Mouse (Mus musculus) heart, embryonic 11.5 days (tissue): ENCODE data around the gene Cerk. TPM values are rescaled to one million over a fixed set of nuclear protein-coding genes. Genes with fewer than 3 reads are reported as not detected.
"Not testable (repeated sequence)": the region's sequence is repeated elsewhere in the genome, so short reads cannot be mapped to it uniquely, and the experiment has no call there.

ENCODE experiments used
- ATAC-seq: fragments of 200-750 bp; cut with Nextera tagmentation; replicated peaks from 2 replicates; pipeline ENCODE4 v1.8.0; 2017; ENCODE audit warnings: moderate library complexity; ENCODE audit not compliant: insufficient number of reproducible peaks, low FRiP score, low TSS enrichment
- H3K27ac ChIP-seq: fragments of 300-500 bp; sonication (generic); 2 replicates; pipeline ENCODE4 v1.5.1; 2014; ENCODE audit warnings: mild to moderate bottlenecking, low read depth, low read length
- H3K27me3 ChIP-seq: fragments of 300-500 bp; sonication (generic); 2 replicates; pipeline ENCODE4 v1.6.1; 2014; ENCODE audit warnings: mild to moderate bottlenecking, low read length, mixed read lengths; ENCODE audit not compliant: control insufficient read depth, insufficient read depth
- H3K36me3 ChIP-seq: fragments of 300-500 bp; sonication (generic); 2 replicates; pipeline ENCODE4 v1.6.1; 2014; ENCODE audit warnings: mild to moderate bottlenecking, low read length, moderate library complexity, mixed read lengths; ENCODE audit not compliant: control insufficient read depth, insufficient read depth
- H3K4me1 ChIP-seq: fragments of 300-500 bp; sonication (generic); 2 replicates; pipeline ENCODE4 v1.6.1; 2014; ENCODE audit warnings: low read length; ENCODE audit not compliant: control insufficient read depth, insufficient read depth
- H3K4me2 ChIP-seq: fragments of 300-500 bp; sonication (generic); 2 replicates; pipeline ENCODE4 v1.6.1; 2014; ENCODE audit warnings: mild to moderate bottlenecking, moderate library complexity
- H3K4me3 ChIP-seq: fragments of 300-500 bp; sonication (generic); 2 replicates; pipeline ENCODE4 v1.5.1; 2014; ENCODE audit warnings: low read depth, low read length
- H3K9ac ChIP-seq: fragments of 300-500 bp; sonication (generic); 2 replicates; pipeline ENCODE4 v1.6.1; 2014; ENCODE audit warnings: mild to moderate bottlenecking, low read depth, low read length, moderate library complexity
- H3K9me3 ChIP-seq: fragments of 300-500 bp; sonication (generic); replicated peaks from 2 replicates; pipeline ENCODE4 v1.6.1; 2016; ENCODE audit warnings: low read length; ENCODE audit not compliant: control insufficient read depth
- WGBS: fragments of 180-500 bp; shearing (Covaris S2); extraction: QIAGEN DNeasy Blood & Tissue Kit; methylation state at CpG from one replicate; pipeline ENCODE4 v1.1.7; 2014; ENCODE audit not compliant: insufficient replicate concordance; 5-methylcytosine and 5-hydroxymethylcytosine counted together
- polyA plus RNA-seq: library from polyadenylated mRNA; unstranded; fragments of >200 nt; fragmentation: Nextera tagmentation; extraction: Ambion mirVana; gene quantifications from 2 replicates; pipeline ENCODE4 v1.2.1, GENCODE M21; 2014

Gene Cerk
- polyA plus RNA-seq, 1 experiment from 2014 or later: 10.1 TPM

DNA sequence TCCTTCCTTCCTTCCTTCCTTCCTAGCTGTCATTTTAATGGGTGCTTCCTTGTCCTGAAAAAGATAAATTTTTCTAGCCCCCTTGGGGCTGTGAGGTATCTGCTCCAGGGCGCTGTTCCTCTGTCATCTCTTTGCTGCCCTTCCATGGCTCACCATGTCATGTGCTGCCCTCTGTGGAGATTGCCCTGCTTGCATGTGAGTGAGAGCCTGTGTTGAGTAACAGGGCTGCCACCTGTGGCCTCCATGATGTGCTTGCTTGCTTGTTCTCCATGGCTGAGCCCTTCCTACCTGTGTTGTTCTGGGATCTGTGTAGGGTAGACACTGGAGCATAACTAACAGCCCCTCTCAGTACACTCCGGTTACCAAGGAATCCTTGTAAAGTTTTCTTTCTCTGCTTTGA, 41.0 kb upstream of the Cerk start:
- Histone ChIP-seq H3K4me3 (no peak overlapping the region), H3K4me2 (no peak overlapping the region), H3K9ac (no peak overlapping the region), H3K27me3 (no peaks in the 10 kb centered on the region; the same call in 1 of the 2 replicates), H3K4me1 (peaks cover 2% of the 10 kb centered on the region; the same call in 1 of the 2 replicates), H3K27ac (no peak overlapping the region), H3K36me3 (no peaks in the 10 kb centered on the region), H3K9me3 (no peaks in the 10 kb centered on the region)
- ATAC-seq: no peak
- 69% methylated on average over 2 of the region's 2 CpGs for WGBS

DNA sequence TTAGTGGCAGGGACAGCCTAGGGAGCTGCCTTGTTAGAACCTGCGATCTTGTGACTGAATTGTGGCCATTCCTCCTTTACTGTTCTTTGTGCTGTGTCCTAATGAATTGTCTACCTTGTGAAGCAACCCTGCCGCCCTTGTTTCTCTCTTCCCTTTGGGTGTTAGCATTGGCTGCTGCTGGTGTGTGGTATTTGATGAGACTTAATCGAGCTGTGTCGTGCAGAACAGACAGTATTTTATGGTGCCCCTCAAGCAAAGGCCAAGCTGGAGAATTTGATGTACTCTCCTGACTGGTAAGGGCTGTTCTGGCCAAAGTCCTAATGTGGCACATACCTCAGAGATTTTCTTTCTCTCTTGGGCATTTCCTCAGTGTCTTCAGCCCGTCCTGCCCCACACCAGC, 40.3 kb upstream of the Cerk start:
- H3K4me2 ChIP-seq: no peak overlapping the region
- no peaks in the 10 kb centered on the region for H3K36me3 ChIP-seq
- no peak overlapping the region for H3K27ac ChIP-seq
- H3K27me3 ChIP-seq: no peaks in the 10 kb centered on the region; the same call in 1 of the 2 replicates
- no peaks in the 10 kb centered on the region for H3K9me3 ChIP-seq
- no peaks in the 10 kb centered on the region for H3K4me1 ChIP-seq
- no peak for ATAC-seq
- no peak overlapping the region for H3K4me3 ChIP-seq
- no peak overlapping the region for H3K9ac ChIP-seq
- 81% methylated on average over 5 of the region's 5 CpGs for WGBS

DNA sequence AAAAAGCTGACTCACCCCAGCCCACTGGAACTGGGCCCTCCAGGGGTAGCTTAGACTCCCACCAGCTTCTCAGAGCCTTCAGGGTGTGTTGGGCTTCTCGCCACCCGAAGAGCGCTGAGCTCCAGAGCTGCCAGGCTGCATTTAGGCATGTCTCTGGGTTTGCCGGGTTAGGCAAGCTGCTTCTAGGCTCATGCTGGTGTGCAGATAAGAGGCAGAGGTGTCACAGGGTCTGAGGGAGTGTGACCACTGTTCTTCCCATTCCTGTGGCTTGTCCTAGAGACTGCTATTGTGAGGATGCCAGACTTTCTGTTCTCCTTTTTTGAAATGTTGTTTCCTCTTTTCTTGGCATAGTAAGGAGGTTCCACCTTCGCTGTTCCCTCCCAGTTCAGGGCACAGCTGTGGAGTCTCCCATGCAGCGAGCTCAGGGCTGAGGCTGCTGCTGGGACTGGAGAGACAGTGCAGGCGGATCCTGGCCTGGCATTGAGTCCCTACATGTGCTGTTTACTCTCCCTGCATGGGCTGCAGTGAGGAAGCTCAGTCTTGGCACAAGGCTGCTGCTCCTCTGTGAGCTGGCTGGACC, 39.1 kb upstream of the Cerk start:
- H3K9ac ChIP-seq: no peak overlapping the region
- H3K36me3 ChIP-seq: no peaks in the 10 kb centered on the region
- no peak for ATAC-seq
- no peaks in the 10 kb centered on the region for H3K4me1 ChIP-seq
- H3K4me3 ChIP-seq: no peak overlapping the region
- no peak overlapping the region for H3K27ac ChIP-seq
- no peaks in the 10 kb centered on the region for H3K9me3 ChIP-seq
- no peaks in the 10 kb centered on the region; the same call in 1 of the 2 replicates for H3K27me3 ChIP-seq
- H3K4me2 ChIP-seq: no peak overlapping the region
- WGBS: 72% methylated on average over 7 of the region's 7 CpGs

DNA sequence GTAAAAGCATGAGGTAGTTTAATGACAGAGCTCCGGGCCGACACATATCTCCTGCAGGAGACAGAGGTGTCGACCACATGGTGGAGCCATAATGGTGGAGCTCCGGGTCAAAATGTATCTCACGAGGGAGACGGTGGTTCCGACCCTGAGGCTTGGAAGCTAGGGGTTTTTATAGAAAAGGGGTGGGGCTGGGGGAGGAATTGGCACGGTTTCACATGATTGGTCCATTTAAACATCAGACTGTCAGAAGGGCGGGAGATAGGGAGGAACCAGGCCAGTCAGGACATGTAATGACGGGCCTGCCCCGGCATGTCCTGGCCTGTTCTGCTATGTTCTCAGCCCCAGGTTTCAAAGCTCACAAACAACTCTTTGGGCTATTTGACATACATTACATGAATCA, 36.0 kb upstream of the Cerk start:
- H3K4me2 ChIP-seq, H3K4me3 ChIP-seq, H3K27ac ChIP-seq, H3K27me3 ChIP-seq, H3K36me3 ChIP-seq, H3K9me3 ChIP-seq, H3K9ac ChIP-seq, ATAC-seq, H3K4me1 ChIP-seq: not testable (repeated sequence)
- WGBS: 80% methylated on average over 11 of the region's 11 CpGs

DNA sequence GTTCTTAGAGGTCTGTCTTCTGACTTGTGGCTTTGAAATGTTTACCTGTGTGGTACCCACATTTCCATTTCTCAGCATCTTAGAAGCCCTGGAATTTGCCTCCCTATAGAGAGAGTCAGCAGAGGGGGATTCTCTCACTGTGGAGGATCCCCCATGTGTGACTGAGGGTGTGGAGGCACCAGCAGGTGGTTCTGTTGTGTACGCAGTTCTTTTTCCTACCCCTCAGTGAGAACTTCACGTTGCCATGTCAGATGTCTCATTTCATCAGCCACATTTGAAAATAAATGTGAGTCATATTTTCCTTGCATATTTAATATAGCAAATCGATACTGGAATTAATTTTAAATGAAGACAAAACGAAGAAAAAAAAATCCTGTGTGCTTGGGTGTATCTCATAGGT, 35.4 kb upstream of the Cerk start:
- Histone ChIP-seq H3K27me3 (no peaks in the 10 kb centered on the region; the same call in 1 of the 2 replicates), H3K36me3 (no peaks in the 10 kb centered on the region), H3K4me3 (no peak overlapping the region), H3K9ac (no peak overlapping the region), H3K4me1 (no peaks in the 10 kb centered on the region), H3K4me2 (no peak overlapping the region), H3K9me3 (no peaks in the 10 kb centered on the region), H3K27ac (no peak overlapping the region)
- 77% methylated on average over 4 of the region's 4 CpGs for WGBS
- ATAC-seq: no peak

DNA sequence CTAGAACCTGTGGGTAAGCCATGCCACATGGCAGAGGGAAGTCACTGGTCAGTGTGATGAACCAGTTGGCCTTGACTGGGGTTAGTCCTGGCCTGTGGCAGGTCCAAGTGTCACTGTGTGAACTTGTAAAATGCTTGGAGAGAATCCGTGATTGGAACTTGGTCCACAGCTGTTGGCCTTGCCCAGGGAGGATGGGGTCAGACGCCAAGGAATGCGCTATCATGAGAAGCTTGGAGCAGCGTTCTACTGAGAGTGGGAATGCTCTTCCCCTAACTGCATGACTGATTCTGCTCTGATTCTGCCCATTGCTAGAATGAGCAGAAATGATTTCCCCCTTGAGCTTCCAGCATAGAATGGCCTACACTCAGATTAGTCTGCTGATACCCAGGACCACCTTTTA, 34.8 kb upstream of the Cerk start:
- Histone ChIP-seq H3K9ac (no peak overlapping the region), H3K27me3 (no peaks in the 10 kb centered on the region), H3K4me1 (no peaks in the 10 kb centered on the region), H3K4me2 (no peak overlapping the region), H3K27ac (no peak overlapping the region), H3K4me3 (no peak overlapping the region), H3K9me3 (no peaks in the 10 kb centered on the region), H3K36me3 (no peaks in the 10 kb centered on the region)
- no peak for ATAC-seq
- WGBS: 80% methylated on average over 4 of the region's 4 CpGs

DNA sequence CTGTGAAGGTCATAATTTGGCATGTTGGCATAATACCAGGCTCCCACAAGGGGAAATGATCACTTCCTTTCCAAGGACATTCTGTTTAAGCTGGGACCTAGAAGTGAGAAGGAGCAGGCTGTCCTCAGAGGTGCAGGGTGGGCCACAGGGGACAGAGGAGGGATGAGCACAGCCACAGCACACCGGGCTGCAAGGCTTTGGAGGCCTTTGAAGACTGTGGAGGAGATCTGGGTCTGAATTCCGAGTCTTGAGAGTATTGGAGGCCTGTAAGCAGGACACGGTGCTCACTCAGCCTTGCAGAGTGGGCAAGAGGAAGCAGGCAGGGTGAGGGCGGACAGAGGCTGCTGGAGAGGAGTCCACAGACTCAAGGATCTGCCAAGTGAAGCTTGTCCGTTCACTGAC, 34.3 kb upstream of the Cerk start:
- H3K36me3 ChIP-seq: no peaks in the 10 kb centered on the region

DNA sequence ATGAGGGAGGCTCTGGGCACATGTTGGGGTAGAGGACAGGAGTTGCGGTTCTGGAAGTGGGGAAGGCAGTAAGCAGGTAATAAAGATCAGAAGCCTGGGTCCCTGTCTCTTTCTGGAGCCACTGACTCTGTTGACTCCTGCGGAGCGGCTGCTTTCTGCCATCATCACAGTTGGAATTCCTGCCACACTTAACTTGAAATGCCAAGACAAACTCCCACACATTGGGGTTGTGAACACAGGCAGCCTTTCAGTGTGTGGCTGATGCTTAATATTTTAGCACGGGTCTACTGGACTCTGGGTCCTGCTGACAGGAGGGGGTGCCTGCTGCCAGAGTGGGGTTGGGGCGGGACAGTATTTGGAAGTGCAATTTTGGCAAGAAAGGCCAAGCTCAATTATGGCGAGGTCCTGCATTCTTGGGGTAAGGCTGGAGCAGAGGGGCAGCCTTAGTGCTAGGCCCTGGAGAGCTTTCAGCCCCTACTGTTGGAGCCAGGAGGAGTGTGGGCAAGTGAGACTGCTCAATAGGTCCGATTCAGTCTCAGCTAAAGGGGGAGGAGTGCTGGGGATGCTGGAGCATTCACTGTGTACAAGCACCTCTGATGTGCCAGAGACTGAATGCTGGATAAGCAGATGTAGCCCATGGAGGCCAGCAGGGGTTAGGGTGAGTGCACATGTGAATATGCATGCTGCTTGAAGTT, 33.7 kb upstream of the Cerk start:
- WGBS: 69% methylated on average over 7 of the region's 7 CpGs
- Histone ChIP-seq H3K9me3 (no peaks in the 10 kb centered on the region), H3K4me1 (peaks cover 4% of the 10 kb centered on the region), H3K9ac (no peak overlapping the region), H3K4me2 (no peak overlapping the region), H3K4me3 (no peak overlapping the region), H3K36me3 (no peaks in the 10 kb centered on the region), H3K27me3 (no peaks in the 10 kb centered on the region), H3K27ac (no peak overlapping the region)
- no peak for ATAC-seq

More for the DNA sequence above, 34.3 kb upstream of the Cerk start:
- ATAC-seq: no peak
- Histone ChIP-seq H3K9ac (no peak overlapping the region), H3K27ac (no peak overlapping the region), H3K4me1 (no peaks in the 10 kb centered on the region), H3K4me3 (no peak overlapping the region), H3K9me3 (no peaks in the 10 kb centered on the region), H3K27me3 (no peaks in the 10 kb centered on the region), H3K4me2 (no peak overlapping the region)
- WGBS: 80% methylated on average over 5 of the region's 5 CpGs

DNA sequence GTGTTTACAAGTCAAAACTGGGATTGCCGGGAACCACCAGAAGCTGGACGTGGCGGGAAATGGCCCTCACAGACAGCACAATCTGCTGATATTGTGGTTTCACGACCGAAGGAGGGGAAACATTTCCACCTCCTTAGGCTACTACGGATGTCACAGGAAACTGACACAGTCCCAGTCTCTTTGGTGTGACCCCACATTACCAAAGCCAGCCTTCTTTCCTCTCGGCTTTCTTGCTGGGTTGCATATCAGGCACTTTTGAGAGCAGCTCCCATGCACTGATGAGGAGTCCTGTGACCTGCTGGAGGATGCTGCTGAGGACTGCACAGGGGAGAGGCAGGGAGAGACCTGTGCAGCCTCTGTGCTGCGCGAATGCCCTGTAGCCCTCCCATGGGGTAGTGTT, 30.7 kb upstream of the Cerk start:
- H3K9ac ChIP-seq, H3K4me2 ChIP-seq, ATAC-seq, H3K27me3 ChIP-seq, H3K4me3 ChIP-seq, H3K9me3 ChIP-seq, H3K27ac ChIP-seq, H3K36me3 ChIP-seq: not testable (repeated sequence)
- H3K4me1 ChIP-seq: peaks cover 13% of the 10 kb centered on the region
- WGBS: 77% methylated on average over 9 of the region's 9 CpGs
